Mouse (Mus musculus) limb, embryonic 10.5 days (tissue): ENCODE measurements around the gene Cbx7. TPM values are rescaled to one million over a fixed set of nuclear protein-coding genes. Genes with fewer than 3 reads are reported as not detected.
A peak's percentile ranks its signal among the peaks of the same experiment; 100 is the strongest.

Experiments
- DNase-seq: peaks from one replicate; pipeline ENCODE4 v3.0.0-alpha.2; 2017; ENCODE audit warnings: low spot score
- H3K27ac ChIP-seq: fragments of 300-500 bp; sonication (generic); 2 replicates; pipeline ENCODE4 v1.5.1; 2016; ENCODE audit warnings: mild to moderate bottlenecking
- H3K27me3 ChIP-seq: fragments of 300-500 bp; sonication (generic); 2 replicates; pipeline ENCODE4 v1.6.1; 2016; ENCODE audit warnings: low read depth, mild to moderate bottlenecking; ENCODE audit not compliant: poor library complexity, severe bottlenecking
- H3K36me3 ChIP-seq: fragments of 300-500 bp; sonication (generic); 2 replicates; pipeline ENCODE4 v1.6.1; 2016; ENCODE audit warnings: mild to moderate bottlenecking, moderate library complexity
- H3K4me1 ChIP-seq: fragments of 300-500 bp; sonication (generic); 2 replicates; pipeline ENCODE4 v1.6.1; 2016
- H3K4me3 ChIP-seq: fragments of 300-500 bp; sonication (generic); 2 replicates; pipeline ENCODE4 v1.5.1; 2016; ENCODE audit warnings: mild to moderate bottlenecking, moderate library complexity
- H3K9me3 ChIP-seq: fragments of 300-500 bp; sonication (generic); replicated peaks from 2 replicates; pipeline ENCODE4 v1.6.1; 2016; ENCODE audit warnings: mild to moderate bottlenecking
- WGBS: fragments of 180-500 bp; shearing (Covaris S2); methylation state at CpG from one replicate; pipeline ENCODE4 v1.1.7; 2016; 5-methylcytosine and 5-hydroxymethylcytosine counted together
- polyA plus RNA-seq: library from polyadenylated mRNA; unstranded; fragments of >200 nt; fragmentation: Nextera tagmentation; extraction: Ambion mirVana; gene quantifications from 2 replicates; pipeline ENCODE4 v1.2.1, GENCODE M21; 2016

Gene Cbx7
- polyA plus RNA-seq: 1.1 and 1.3 TPM in 2 replicates

- H3K27ac ChIP-seq: no peak within 1 kb of the TSS
- no peaks in the 10 kb centered on the region for H3K9me3 ChIP-seq
- H3K27me3 ChIP-seq: no peaks in the 10 kb centered on the region
- no peak for DNase-seq
- no peaks in the 10 kb centered on the region for H3K36me3 ChIP-seq
- H3K4me1 ChIP-seq: no peaks in the 10 kb centered on the region
- H3K4me3 ChIP-seq: no peak within 1 kb of the TSS
- WGBS: 93% methylated on average over 11 of the region's 11 CpGs
These were observed at the start of gene Cbx7 for GRCm38 (mm10) chr15:79970940-79971339. TSS of gene Cbx7 (minus strand) at chr15:79971119.

DNA sequence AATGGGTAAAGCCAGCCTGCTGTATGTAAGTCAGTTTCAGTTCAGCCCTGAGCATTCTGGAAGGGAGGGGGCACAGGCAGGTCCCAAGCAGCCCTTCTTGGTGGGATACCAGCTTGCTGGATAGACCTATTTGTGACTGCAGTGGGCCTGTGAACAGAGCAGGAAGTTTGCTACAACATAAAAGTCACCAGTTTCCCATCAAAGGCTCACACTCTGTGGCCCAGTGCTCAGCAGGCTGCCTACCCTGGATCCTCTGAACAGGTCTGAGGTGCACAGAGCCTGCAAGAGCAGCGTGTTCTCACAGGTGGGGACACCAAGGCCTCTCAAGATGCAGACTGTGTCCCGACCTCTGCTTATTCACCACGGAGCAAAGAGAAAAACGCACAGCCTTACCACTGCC, 49.6 kb upstream of the Cbx7 start:
- H3K27ac ChIP-seq: no peak overlapping the region
- no peak overlapping the region for H3K4me3 ChIP-seq
- no peaks in the 10 kb centered on the region for H3K9me3 ChIP-seq
- 73% methylated on average over 4 of the region's 4 CpGs for WGBS
- peaks cover 55% of the 10 kb centered on the region for H3K27me3 ChIP-seq
- peaks cover 16% of the 10 kb centered on the region for H3K4me1 ChIP-seq
- no peaks in the 10 kb centered on the region for H3K36me3 ChIP-seq
- DNase-seq: no peak

DNA sequence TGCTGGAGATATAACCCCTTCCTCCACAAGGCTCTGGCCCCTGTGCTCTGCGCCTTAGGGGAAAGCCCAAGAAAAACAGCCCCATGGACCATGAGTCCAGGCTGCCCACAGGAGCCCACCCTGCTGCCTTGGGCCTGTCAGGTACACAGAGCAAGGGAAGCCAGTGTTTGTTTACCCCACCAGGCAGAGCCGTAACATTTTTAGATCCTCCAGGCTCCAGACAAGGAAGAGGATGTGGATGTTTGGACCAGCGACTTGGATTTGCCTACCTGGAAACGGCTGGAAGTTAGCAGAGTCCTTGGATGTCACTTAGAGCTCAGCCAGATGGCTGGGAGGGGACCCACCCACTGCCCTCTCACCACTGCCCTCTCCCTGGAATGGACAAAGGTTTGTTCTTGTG, 48.7 kb upstream of the Cbx7 start:
- Histone ChIP-seq H3K4me3 (no peak overlapping the region), H3K4me1 (peaks cover 13% of the 10 kb centered on the region), H3K27me3 (peaks cover 64% of the 10 kb centered on the region), H3K27ac (no peak overlapping the region), H3K9me3 (no peaks in the 10 kb centered on the region), H3K36me3 (no peaks in the 10 kb centered on the region)
- no peak for DNase-seq
- 63% methylated on average over 4 of the region's 4 CpGs for WGBS

DNA sequence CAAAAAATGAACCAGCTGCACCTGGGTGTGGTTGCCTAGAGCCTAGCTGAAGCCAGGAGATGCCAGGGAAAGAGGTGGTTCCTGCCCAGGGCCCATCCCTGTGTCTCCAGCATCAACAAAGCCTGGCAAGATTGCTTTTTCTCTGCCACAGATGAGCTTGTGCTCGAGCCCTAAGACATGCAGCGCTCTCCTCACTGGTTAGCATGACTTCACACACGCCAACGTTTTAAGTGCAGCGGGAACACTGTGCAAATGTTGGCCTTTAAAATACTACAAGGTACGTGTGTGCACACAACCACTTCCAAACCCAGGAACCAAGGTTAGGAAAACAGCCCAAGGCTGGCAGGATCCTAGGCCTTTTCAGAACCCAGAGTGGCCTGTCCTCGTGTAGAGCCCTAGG, 48.3 kb upstream of the Cbx7 start:
- H3K27ac ChIP-seq: no peak overlapping the region
- no peak for DNase-seq
- H3K9me3 ChIP-seq: no peaks in the 10 kb centered on the region
- H3K4me3 ChIP-seq: no peak overlapping the region
- H3K4me1 ChIP-seq: peaks cover 13% of the 10 kb centered on the region
- 89% methylated on average over 7 of the region's 7 CpGs for WGBS
- peaks cover 68% of the 10 kb centered on the region for H3K27me3 ChIP-seq
- H3K36me3 ChIP-seq: no peaks in the 10 kb centered on the region

DNA sequence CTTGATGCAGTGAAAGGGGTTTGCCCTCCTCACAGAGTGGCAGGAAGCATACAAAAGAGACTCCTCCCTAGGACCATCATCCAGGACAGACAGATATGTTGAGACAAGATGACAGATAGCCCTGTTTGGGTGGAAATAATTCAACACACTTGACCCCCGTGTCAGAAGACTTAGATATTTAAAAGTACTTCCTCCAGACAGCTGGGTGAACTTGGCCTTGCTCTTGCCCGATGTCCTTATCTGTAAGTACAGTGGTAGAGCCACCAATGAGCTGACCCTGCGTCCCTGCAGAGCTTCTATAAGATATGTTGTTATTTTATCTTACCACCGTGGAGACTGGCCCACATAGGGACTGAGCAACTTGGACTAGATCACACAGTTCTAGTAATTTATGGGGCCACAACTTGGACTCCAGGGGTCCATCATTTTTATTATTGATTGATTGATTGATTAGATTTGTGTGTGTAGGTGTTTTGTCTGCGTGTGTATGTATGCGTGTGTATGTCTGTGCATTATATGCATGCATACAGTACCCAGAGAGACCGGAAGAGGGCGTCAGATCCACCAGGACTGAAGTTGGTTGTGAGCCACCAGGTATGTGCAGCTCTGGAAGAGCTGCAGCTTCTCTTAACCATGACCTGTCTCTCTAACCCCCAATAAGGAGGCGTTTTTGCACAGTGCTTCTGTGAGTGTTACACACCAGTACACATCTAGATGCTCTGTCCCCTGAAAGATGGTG, 45.8 kb upstream of the Cbx7 start:
- Histone ChIP-seq H3K27ac (no peak overlapping the region), H3K9me3 (no peaks in the 10 kb centered on the region), H3K27me3 (peaks cover 88% of the 10 kb centered on the region), H3K36me3 (no peaks in the 10 kb centered on the region), H3K4me1 (peaks cover 37% of the 10 kb centered on the region), H3K4me3 (no peak overlapping the region)
- WGBS: 91% methylated on average over 9 of the region's 9 CpGs
- DNase-seq: no peak

GRCm38 (mm10) chr15:80015211-80015952, 44.5 kb upstream of the Cbx7 start:
- 58% methylated on average over 7 of the region's 7 CpGs for WGBS
- Histone ChIP-seq H3K27ac (no peak overlapping the region), H3K4me3 (peak overlapping the region; percentile 67; the same call in 1 of the 2 replicates), H3K4me1 (peaks cover 38% of the 10 kb centered on the region), H3K36me3 (no peaks in the 10 kb centered on the region), H3K27me3 (peaks cover 94% of the 10 kb centered on the region), H3K9me3 (no peaks in the 10 kb centered on the region)
- DNase-seq: no peak

DNA sequence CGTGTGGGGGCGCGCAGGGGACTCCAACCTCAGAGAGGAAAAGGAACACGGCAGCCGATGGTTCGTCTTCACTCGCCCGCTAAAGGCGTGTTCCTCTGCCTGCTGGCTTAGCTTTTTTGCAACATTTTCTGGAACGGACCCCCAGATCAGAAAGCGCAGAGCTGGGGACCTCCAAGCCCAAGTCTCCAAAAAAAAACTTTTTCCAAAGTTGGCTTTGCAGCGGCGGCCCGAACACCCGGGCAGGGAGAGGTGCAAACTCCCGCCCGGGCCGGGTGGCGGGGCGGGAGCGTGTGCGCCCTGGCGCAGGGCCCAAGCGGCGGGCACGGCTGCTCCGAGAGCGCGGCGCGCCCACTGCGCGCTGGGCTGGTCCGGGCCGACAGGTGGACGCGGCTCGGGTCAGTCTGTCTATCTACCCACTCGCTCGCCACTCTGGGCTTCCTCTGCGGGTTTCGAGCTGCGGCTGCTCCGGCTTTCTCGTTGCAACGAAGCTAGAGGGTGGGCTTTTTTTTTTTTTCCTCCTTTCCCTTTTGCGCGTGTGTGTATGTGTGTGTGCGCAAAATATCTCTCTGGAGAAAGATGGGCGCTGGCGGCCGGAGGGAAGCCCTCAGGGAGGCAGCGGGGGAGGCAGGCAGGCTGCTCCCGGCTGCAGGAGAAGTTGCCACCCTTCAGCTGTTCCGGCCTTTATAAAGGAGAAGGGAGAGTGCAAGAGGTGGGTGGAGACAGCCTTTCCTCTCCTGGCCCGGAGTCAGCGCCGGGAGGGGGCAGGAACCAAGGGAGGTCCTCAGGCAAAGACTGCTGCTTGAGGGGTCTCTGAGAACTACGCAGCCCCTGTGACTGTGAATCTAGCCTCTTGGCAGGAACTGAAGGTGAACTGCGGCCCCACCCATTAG, 43.6 kb upstream of the Cbx7 start, which contains the start of gene Pdgfb:
TSS of gene Pdgfb (minus strand) at position 657 of the 890 bp plus-strand sequence.
- peak; percentile 58 for DNase-seq
- WGBS: 1% methylated on average over 60 of the region's 60 CpGs
- Histone ChIP-seq H3K27me3 (peaks cover 94% of the 10 kb centered on the region), H3K36me3 (no peaks in the 10 kb centered on the region), H3K4me3 (peak within 1 kb of the TSS; percentile 67), H3K27ac (peak within 1 kb of the TSS; percentile 71), H3K4me1 (peaks cover 46% of the 10 kb centered on the region), H3K9me3 (no peaks in the 10 kb centered on the region)

- Histone ChIP-seq H3K27me3 (peaks cover 93% of the 10 kb centered on the region), H3K4me1 (peaks cover 48% of the 10 kb centered on the region), H3K9me3 (no peaks in the 10 kb centered on the region), H3K27ac (peak overlapping the region; percentile 71), H3K4me3 (peak overlapping the region; percentile 67), H3K36me3 (no peaks in the 10 kb centered on the region)
- no peak for DNase-seq
- WGBS: under 1% methylated on average over 33 of the region's 37 CpGs
These were observed 43.1 kb upstream of the Cbx7 start for GRCm38 (mm10) chr15:80014031-80014320.

- no peaks in the 10 kb centered on the region for H3K9me3 ChIP-seq
- H3K4me1 ChIP-seq: peaks cover 48% of the 10 kb centered on the region
- peaks cover 97% of the 10 kb centered on the region for H3K27me3 ChIP-seq
- 3% methylated on average over 36 of the region's 36 CpGs for WGBS
- peak overlapping the region; percentile 67 for H3K4me3 ChIP-seq
- no peaks in the 10 kb centered on the region for H3K36me3 ChIP-seq
- DNase-seq: peak; percentile 55
- peak overlapping the region; percentile 86 for H3K27ac ChIP-seq
These were observed 42.5 kb upstream of the Cbx7 start for GRCm38 (mm10) chr15:80013256-80014030.

DNA sequence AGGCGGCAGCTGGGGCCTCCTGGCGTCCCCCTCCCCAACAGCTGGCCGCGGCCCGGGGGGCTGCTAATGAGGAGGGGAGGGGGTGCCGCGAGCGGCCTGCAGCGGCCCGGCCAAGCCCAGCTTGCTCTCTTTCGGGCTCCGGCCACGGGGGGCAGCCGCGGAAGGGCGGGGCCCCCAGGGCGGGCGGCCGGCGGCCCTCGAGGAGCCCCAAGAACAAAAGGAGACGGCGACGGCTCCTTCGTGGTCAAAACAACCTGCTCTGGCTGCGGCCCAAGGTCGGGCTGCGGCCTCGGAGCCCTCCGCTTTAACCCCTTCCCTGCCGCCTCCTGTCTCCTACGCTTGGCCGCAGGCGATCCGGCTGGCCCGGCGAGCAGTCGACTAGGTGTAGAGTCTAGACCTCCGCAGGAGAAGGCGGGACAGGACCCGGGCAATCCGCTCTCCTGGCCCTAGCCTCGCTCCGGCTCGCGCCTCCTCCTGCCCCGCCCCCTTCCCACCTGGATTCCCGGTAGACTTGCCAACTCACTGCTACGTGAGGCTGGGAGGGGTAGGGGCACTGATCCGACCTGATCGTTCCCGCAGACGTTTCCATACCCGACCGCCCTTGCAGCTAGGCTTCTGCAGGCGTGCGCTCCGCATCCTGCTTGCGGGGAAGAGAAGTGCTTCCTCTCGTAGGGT, 41.7 kb upstream of the Cbx7 start:
- Histone ChIP-seq H3K27me3 (peaks cover 98% of the 10 kb centered on the region), H3K4me1 (peaks cover 48% of the 10 kb centered on the region), H3K9me3 (no peaks in the 10 kb centered on the region), H3K4me3 (peak overlapping the region; percentile 67), H3K27ac (peak overlapping the region; percentile 86), H3K36me3 (no peaks in the 10 kb centered on the region)
- WGBS: under 1% methylated on average over 57 of the region's 60 CpGs
- peak; percentile 75 for DNase-seq

GRCm38 (mm10) chr15:80011778-80012526, 41.0 kb upstream of the Cbx7 start:
- peak; percentile 47 for DNase-seq
- WGBS: 2% methylated on average over 54 of the region's 56 CpGs

More at GRCm38 (mm10) chr15:80011778-80012526, 41.0 kb upstream of the Cbx7 start:
- no peaks in the 10 kb centered on the region for H3K9me3 ChIP-seq
- H3K27me3 ChIP-seq: peaks cover 92% of the 10 kb centered on the region
- H3K4me1 ChIP-seq: peaks cover 48% of the 10 kb centered on the region
- H3K27ac ChIP-seq: peak overlapping the region; percentile 86
- peak overlapping the region; percentile 67 for H3K4me3 ChIP-seq
- H3K36me3 ChIP-seq: no peaks in the 10 kb centered on the region
